Mouse (Mus musculus) intestine, embryonic 15.5 days (tissue): Measurements from ENCODE around the gene Phlda1. TPM values are rescaled to one million over a fixed set of nuclear protein-coding genes. Genes with fewer than 3 reads are reported as not detected.

Experiments used
- ATAC-seq: fragments of 200-750 bp; cut with Nextera tagmentation; 2 replicates; pipeline ENCODE4 v1.8.0; 2017; ENCODE audit warnings: moderate TSS enrichment, moderate library complexity
- H3K27ac ChIP-seq: fragments of 300-500 bp; sonication (generic); 2 replicates; pipeline ENCODE4 v1.5.1; 2015; ENCODE audit warnings: mild to moderate bottlenecking, inconsistent platforms
- H3K27me3 ChIP-seq: fragments of 300-500 bp; sonication (generic); replicated peaks from 2 replicates; pipeline ENCODE4 v1.6.1; 2015; ENCODE audit warnings: inconsistent platforms
- H3K36me3 ChIP-seq: fragments of 300-500 bp; sonication (generic); 2 replicates; pipeline ENCODE4 v1.6.1; 2015; ENCODE audit warnings: inconsistent platforms
- H3K4me1 ChIP-seq: fragments of 300-500 bp; sonication (generic); replicated peaks from 2 replicates; pipeline ENCODE4 v1.6.1; 2015; ENCODE audit warnings: inconsistent platforms
- H3K4me2 ChIP-seq: fragments of 300-500 bp; sonication (generic); replicated peaks from 2 replicates; pipeline ENCODE4 v1.6.1; 2015; ENCODE audit warnings: mild to moderate bottlenecking, inconsistent platforms
- H3K4me3 ChIP-seq: fragments of 300-500 bp; sonication (generic); replicated peaks from 2 replicates; pipeline ENCODE4 v1.5.1; 2015; ENCODE audit warnings: inconsistent platforms
- H3K9ac ChIP-seq: fragments of 300-500 bp; sonication (generic); 2 replicates; pipeline ENCODE4 v1.6.1; 2015; ENCODE audit warnings: inconsistent platforms
- H3K9me3 ChIP-seq: fragments of 300-500 bp; sonication (generic); 2 replicates; pipeline ENCODE4 v1.6.1; 2016; ENCODE audit warnings: inconsistent platforms
- WGBS: fragments of 180-500 bp; shearing (Covaris S2); methylation state at CpG from one replicate; pipeline ENCODE4 v1.1.7; 2015; 5-methylcytosine and 5-hydroxymethylcytosine counted together
- polyA plus RNA-seq: library from polyadenylated mRNA; unstranded; fragments of >200 nt; fragmentation: Nextera tagmentation; extraction: Ambion mirVana; gene quantifications from 2 replicates; pipeline ENCODE4 v1.2.1, GENCODE M21; 2015

Gene Phlda1
- polyA plus RNA-seq, 1 experiment from 2014 or later, result 43.2 TPM

DNA sequence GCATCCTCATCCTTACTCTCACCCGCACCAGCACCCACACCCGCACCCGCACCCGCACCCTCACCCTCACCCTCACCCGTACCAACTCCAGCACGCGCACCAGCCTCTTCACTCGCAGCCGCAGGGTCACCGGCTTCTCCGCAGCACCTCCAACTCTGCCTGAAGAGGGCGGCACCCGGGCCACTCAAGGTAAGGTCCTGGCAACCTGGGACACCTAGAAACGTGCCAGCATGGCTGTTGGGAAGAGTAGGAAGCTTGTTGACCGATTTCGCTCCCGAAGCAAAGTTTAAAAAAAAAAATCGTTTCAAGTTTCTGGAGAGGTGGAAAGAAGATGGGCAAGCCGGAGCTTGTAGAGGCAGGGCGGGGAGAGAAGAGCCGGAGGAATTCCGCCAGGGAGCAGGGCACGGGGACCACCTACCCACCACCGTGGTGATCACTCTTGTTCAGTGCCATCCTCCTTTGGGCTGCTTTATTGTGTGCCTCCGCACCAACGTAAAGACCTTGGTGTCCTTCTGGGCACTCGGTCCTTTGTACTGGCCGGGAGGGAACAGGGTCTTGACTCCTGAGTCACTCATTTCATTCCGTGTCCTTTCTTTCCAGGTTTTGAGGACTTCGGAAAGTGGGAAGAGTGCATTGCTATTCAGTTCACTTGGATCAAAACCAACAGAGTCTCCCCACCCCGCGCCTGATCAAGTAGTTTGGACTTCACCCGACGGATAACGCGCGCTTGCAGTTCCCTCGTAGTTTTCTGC, 1.6 kb downstream of the Phlda1 start:
- Histone ChIP-seq H3K27ac (peak overlapping the region; percentile 97), H3K4me3 (peak overlapping the region; percentile 93), H3K27me3 (no peaks in the 10 kb centered on the region), H3K9ac (peak overlapping the region; percentile 96), H3K4me2 (peak overlapping the region; percentile 91), H3K9me3 (no peaks in the 10 kb centered on the region), H3K36me3 (no peaks in the 10 kb centered on the region), H3K4me1 (peaks cover 20% of the 10 kb centered on the region)
- under 1% methylated on average over 38 of the region's 38 CpGs for WGBS
- ATAC-seq, result peak; percentile 27

DNA sequence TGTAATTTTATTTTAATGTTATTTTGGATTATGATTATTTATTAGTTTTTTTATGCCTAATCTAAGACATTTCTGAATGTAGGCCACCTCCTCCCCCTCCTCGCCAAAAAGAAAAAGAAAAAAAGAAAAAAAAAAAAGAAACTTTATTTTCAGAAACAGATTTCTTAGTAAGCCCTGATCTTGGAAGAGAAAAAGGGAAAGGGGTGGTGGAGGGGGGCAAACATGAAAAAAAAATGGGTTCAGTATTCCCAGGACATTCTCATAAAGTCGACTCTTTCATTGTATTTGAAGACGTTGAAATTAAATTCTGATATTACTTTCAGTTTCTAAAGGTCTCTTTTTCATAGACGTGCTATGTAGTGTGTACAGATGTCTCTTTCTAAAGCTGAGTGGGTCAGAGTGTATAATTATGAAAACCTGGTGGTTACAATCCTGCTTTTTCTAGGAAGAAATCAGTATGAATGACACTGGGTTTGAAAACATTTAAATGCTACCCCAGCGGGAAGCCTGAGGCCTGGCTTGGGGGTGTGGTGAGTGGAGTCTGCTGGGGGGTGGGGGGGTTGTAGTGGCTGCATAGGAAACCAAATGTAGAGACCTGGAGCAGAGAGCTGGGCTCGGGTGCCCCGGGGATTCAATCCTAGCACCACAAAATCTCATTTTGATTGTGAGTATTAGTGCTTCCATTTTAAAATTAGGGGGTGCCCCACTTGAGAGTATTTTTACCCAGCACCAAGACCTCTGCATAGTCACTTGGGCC, 2.4 kb downstream of the Phlda1 start:
- no peak overlapping the region for H3K27ac ChIP-seq
- 9% methylated on average over 7 of the region's 7 CpGs for WGBS
- ATAC-seq, result no peak

DNA sequence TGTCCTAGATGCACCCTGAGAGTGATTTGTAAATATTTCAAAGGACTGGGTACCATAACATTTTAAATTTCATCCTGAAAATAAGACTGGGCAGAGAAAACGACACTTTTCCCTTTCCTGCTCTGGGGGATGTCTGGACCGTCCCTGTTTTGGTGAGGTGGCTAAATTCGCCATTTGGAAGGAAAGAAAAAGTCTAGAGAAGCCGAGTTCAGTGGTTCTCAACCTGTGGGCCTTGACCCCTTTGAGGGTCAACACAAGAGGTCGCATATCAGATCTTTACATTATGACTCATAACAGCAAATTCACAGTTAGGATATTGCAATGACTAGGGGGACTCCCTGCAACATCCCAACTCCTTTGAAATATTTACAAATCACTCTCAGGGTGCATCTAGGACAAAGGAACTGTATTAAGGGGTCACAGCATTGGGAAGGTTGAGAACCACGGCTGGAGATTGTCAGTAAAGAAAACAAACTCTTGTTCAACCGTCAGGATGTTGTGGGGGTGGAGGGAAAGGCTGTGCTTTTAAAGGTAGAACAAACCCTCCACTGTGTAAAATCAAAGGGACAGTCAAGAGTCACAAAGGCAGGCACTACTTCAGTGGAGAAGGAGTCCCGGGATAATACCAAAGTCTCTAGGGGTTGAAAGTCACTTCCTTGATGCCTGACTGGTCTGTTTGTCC, 3.2 kb downstream of the Phlda1 start:
- peaks cover 13% of the 10 kb centered on the region; the same call in 1 of the 2 replicates for H3K4me1 ChIP-seq
- peak overlapping the region; percentile 91 for H3K4me2 ChIP-seq
- H3K27me3 ChIP-seq, result no peaks in the 10 kb centered on the region
- H3K36me3 ChIP-seq, result no peaks in the 10 kb centered on the region
- no peaks in the 10 kb centered on the region for H3K9me3 ChIP-seq
- WGBS, result 32% methylated on average over 8 of the region's 8 CpGs
- no peak for ATAC-seq
- peak overlapping the region; percentile 36 for H3K9ac ChIP-seq
- no peak overlapping the region; the same call in 1 of the 2 replicates for H3K27ac ChIP-seq
- H3K4me3 ChIP-seq, result peak overlapping the region; percentile 93

More for the DNA sequence above, 2.4 kb downstream of the Phlda1 start:
- Histone ChIP-seq H3K4me2 (peak overlapping the region; percentile 91), H3K4me1 (peaks cover 18% of the 10 kb centered on the region), H3K27me3 (no peaks in the 10 kb centered on the region), H3K9ac (peak overlapping the region; percentile 96), H3K36me3 (no peaks in the 10 kb centered on the region), H3K4me3 (peak overlapping the region; percentile 93), H3K9me3 (no peaks in the 10 kb centered on the region)

DNA sequence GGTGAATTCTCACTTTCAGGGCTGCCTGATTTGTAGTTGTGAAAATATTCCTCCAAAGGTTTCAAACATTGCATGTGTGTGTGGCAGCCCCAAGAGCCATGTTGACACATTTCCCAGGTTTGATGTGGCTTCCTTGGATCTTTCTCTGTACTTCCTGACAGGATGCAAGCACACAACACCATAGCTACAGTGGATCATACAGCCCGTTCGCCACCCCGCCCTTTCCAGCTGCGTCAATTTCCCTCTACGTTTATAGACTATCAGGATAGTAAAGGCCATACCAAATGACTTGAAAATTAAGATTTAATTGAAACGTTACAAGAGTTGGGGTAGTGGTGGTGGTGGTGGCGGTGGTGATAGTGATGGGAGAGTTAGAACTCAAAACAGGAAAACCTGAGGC, 3.9 kb downstream of the Phlda1 start:
- 56% methylated on average over 7 of the region's 7 CpGs for WGBS
- Histone ChIP-seq H3K27ac (no peak overlapping the region), H3K9ac (no peak overlapping the region), H3K4me3 (no peak overlapping the region), H3K9me3 (no peaks in the 10 kb centered on the region), H3K27me3 (no peaks in the 10 kb centered on the region), H3K4me1 (peaks cover 11% of the 10 kb centered on the region; the same call in 1 of the 2 replicates), H3K36me3 (no peaks in the 10 kb centered on the region), H3K4me2 (peak overlapping the region; percentile 91; the same call in 1 of the 2 replicates)
- ATAC-seq, result no peak

- Histone ChIP-seq H3K4me1 (peaks cover 18% of the 10 kb centered on the region; the same call in 1 of the 2 replicates), H3K27ac (peak overlapping the region; percentile 36; the same call in 1 of the 2 replicates), H3K9me3 (no peaks in the 10 kb centered on the region), H3K9ac (no peak overlapping the region), H3K27me3 (no peaks in the 10 kb centered on the region), H3K4me2 (no peak overlapping the region), H3K36me3 (no peaks in the 10 kb centered on the region), H3K4me3 (no peak overlapping the region)
- no peak for ATAC-seq
- 34% methylated on average over 7 of the region's 7 CpGs for WGBS
Measured at GRCm38 (mm10) chr10:111510798-111511197, 4.7 kb downstream of the Phlda1 start.

DNA sequence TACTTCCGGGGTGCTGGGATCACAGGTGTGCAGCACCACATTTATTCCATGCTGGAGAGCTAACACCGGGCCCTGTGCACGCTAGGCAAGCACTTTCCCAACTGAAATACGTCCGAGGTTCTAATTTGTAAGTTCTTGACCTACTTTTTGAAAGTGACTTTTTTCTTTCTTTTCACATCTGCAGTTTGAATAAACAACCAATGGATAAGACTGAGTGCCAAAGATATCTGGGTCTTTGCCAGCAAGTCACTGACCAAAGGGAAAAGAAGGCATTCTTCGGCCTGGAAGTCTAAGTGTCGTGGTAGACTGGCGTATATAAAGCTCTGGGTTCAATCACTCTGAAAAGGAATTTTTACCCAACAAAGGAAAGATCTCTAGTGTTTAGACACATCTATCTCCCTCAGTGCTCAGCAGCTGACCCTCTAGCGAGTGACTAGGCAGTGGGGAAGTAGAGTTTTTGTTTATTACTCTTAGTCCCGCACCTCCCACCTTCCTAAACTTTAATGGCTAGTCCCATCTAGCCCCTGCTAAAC, 6.0 kb downstream of the Phlda1 start:
- Histone ChIP-seq H3K27me3 (no peaks in the 10 kb centered on the region), H3K36me3 (no peaks in the 10 kb centered on the region), H3K4me1 (peaks cover 30% of the 10 kb centered on the region), H3K27ac (peak overlapping the region; percentile 54; the same call in 1 of the 2 replicates), H3K4me3 (no peak overlapping the region), H3K4me2 (no peak overlapping the region), H3K9ac (no peak overlapping the region), H3K9me3 (no peaks in the 10 kb centered on the region)
- 42% methylated on average over 10 of the region's 10 CpGs for WGBS
- no peak for ATAC-seq

DNA sequence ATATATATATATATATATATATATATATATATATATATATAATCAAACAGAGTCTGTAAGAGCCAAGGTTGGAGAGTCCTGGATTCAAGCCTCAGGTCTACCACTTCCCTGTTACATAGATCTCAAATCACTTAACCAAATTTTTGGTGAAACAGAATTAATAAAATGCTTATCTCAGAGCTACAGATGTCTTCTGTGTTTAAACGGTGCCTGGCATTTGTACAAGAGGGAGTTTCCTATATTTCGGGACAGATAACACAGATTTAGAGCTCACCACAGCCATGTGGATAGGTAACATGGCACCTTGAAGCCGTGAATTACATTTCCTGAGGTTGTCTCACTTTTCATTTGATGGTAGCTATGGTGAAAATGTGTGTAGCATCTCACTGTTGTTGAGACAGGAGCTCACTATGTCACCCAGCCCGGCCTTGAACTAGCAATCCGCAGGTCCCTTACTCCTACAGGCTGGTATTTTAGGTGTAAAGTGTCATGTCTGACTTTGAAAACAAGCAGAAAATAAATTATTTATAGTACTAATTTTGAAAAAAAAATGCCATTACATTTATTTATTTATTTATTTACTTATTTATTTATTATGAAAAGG, 8.3 kb downstream of the Phlda1 start:
- H3K4me3 ChIP-seq, result no peak overlapping the region
- H3K4me1 ChIP-seq, result peaks cover 30% of the 10 kb centered on the region
- no peaks in the 10 kb centered on the region for H3K36me3 ChIP-seq
- no peak for ATAC-seq
- no peak overlapping the region for H3K9ac ChIP-seq
- no peak overlapping the region for H3K4me2 ChIP-seq
- H3K9me3 ChIP-seq, result no peaks in the 10 kb centered on the region
- no peaks in the 10 kb centered on the region for H3K27me3 ChIP-seq
- H3K27ac ChIP-seq, result no peak overlapping the region
- WGBS, result 90% methylated on average over 5 of the region's 5 CpGs

- no peaks in the 10 kb centered on the region for H3K27me3 ChIP-seq
- H3K9ac ChIP-seq, result no peak overlapping the region
- 65% methylated on average over 17 of the region's 17 CpGs for WGBS
- no peaks in the 10 kb centered on the region for H3K9me3 ChIP-seq
- peak overlapping the region; percentile 33; the same call in 1 of the 2 replicates for H3K4me2 ChIP-seq
- H3K4me1 ChIP-seq, result peaks cover 28% of the 10 kb centered on the region
- H3K4me3 ChIP-seq, result no peak overlapping the region
- H3K36me3 ChIP-seq, result no peaks in the 10 kb centered on the region
- peak overlapping the region; percentile 39 for H3K27ac ChIP-seq
- peak; percentile 52 for ATAC-seq
Measured at GRCm38 (mm10) chr10:111515071-111516010, 9.3 kb downstream of the Phlda1 start.

- no peak overlapping the region for H3K4me3 ChIP-seq
- H3K36me3 ChIP-seq, result no peaks in the 10 kb centered on the region
- WGBS, result 14% methylated on average over 13 of the region's 13 CpGs
- ATAC-seq, result peak; percentile 71
- peaks cover 25% of the 10 kb centered on the region for H3K4me1 ChIP-seq
- no peaks in the 10 kb centered on the region for H3K9me3 ChIP-seq
- H3K9ac ChIP-seq, result no peak overlapping the region
- no peaks in the 10 kb centered on the region for H3K27me3 ChIP-seq
- peak overlapping the region; percentile 39 for H3K27ac ChIP-seq
- peak overlapping the region; percentile 33 for H3K4me2 ChIP-seq
Measured at GRCm38 (mm10) chr10:111516172-111516588, 10.1 kb downstream of the Phlda1 start.

DNA sequence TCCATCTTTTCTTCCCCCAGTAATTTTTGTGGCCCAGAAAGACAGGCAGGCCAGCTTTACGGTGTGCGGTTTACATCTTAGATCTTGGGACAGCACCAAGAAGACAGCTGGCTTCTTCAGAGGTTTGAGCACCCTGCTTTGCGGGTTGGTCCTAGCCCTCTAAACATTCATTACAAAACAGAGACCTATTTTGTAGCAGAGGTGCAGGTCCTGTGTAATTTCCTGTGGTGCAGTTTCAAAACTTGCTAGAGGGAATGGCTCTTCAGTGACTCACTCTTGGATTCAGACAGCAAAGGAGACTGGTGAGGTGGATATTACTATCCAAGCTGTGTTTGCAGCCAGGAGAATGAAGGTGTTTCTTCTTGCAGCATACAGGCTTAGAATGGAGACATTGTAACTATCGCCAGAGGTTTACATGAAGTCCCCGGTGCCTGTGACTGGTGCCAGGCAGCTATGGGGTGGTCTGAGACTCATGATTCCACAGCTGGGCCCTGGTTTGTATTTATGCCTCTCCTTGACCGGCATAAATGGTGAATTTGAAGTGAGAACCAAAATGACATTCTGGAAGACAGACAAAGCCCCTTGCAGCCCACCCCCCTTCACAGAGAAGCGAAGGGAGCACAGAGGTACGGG, 10.8 kb downstream of the Phlda1 start:
- no peaks in the 10 kb centered on the region for H3K36me3 ChIP-seq
- H3K4me2 ChIP-seq, result no peak overlapping the region
- no peak for ATAC-seq
- no peaks in the 10 kb centered on the region for H3K27me3 ChIP-seq
- H3K27ac ChIP-seq, result peak overlapping the region; percentile 39
- H3K9ac ChIP-seq, result no peak overlapping the region
- WGBS, result 73% methylated on average over 8 of the region's 8 CpGs
- no peaks in the 10 kb centered on the region for H3K9me3 ChIP-seq
- H3K4me1 ChIP-seq, result peaks cover 27% of the 10 kb centered on the region
- no peak overlapping the region for H3K4me3 ChIP-seq
